Comparison of ENCODE assay signal across 17 mouse cellular contexts in genomic region chr1:90251156-90251555, GRCm38 (mm10). TPM values are rescaled to one million over a fixed set of nuclear protein-coding genes. Genes with fewer than 3 reads are reported as not detected.
A peak's percentile ranks its signal among the peaks of the same experiment; 100 is the strongest.
DNase-seq lines count a peak whose midpoint lies in the region; ATAC-seq and TF ChIP-seq lines count a peak whose summit lies in the region.
"Had no signal": no experiment of that assay in that cellular context is flagged by ENCODE, and none has a peak within 500 bp of the region (broad histone marks: within the 10 kb centered on the region; RNA-seq: fewer than 3 reads in every experiment).

No protein-coding gene starts in this region.

- peak overlapping the region; percentile 28 for H3K4me2 ChIP-seq in heart, embryonic 13.5 days
- no peak overlapping the region for H3K4me2 ChIP-seq in heart, embryonic 12.5 days
- H3K4me2 ChIP-seq in midbrain, postnatal 0 days (ENCODE audit: low read depth, low read length, poor library complexity, severe bottlenecking) = no peak overlapping the region
- no peak overlapping the region for H3K4me2 ChIP-seq in midbrain, embryonic 15.5 days
- H3K4me2 ChIP-seq: forebrain, embryonic 12.5 days; liver, embryonic 11.5 days had no signal

- no peak overlapping the region for H3K27ac ChIP-seq in heart, embryonic 13.5 days (replicated peaks)
- H3K27ac ChIP-seq in heart, embryonic 12.5 days (ENCODE audit: poor library complexity, severe bottlenecking) = no peak overlapping the region
- H3K27ac ChIP-seq in midbrain, postnatal 0 days (ENCODE audit: low read depth, low read length) = no peak overlapping the region
- no peak overlapping the region for H3K27ac ChIP-seq in midbrain, embryonic 15.5 days
- H3K27ac ChIP-seq: forebrain, embryonic 12.5 days; heart, adult 2 months; stomach, postnatal 0 days had no signal

- peak; percentile 78 for DNase-seq in midbrain, postnatal 0 days (ENCODE audit: low spot score)
- DNase-seq in cerebellum, adult 9-10 months = peak; percentile 57
- DNase-seq in testis, postnatal 14 days (ENCODE audit: low spot score) = no peak
- DNase-seq: B cell, adult 2 months; heart, adult 2 months; thymus, postnatal 25 days had no signal

- no peak for ATAC-seq in heart, embryonic 13.5 days (ENCODE audit: extremely low read depth, insufficient number of reproducible peaks, low FRiP score, low TSS enrichment)
- ATAC-seq in heart, embryonic 12.5 days (ENCODE audit: insufficient number of reproducible peaks, low FRiP score) = no peak
- ATAC-seq in midbrain, postnatal 0 days (ENCODE audit: low FRiP score) = 0 out of 2 replicates have a peak, but pooled peaks have one; percentile 6
- ATAC-seq in midbrain, embryonic 15.5 days (replicated peaks) = no peak
- no peak for ATAC-seq in monocyte, adult 5-6 weeks (replicated peaks; ENCODE audit: insufficient number of reproducible peaks, low FRiP score, low TSS enrichment, poor library complexity, severe bottlenecking)
- ATAC-seq: intestine, postnatal 0 days; Patski had no signal

- H3K4me1 ChIP-seq in heart, embryonic 13.5 days = peaks cover 34% of the 10 kb centered on the region
- H3K4me1 ChIP-seq in heart, embryonic 12.5 days (replicated peaks) = peaks cover 29% of the 10 kb centered on the region
- H3K4me1 ChIP-seq in midbrain, postnatal 0 days (ENCODE audit: insufficient read depth, low read length) = no peaks in the 10 kb centered on the region
- peaks cover 10% of the 10 kb centered on the region; the same call in 1 of the 2 replicates for H3K4me1 ChIP-seq in midbrain, embryonic 15.5 days

- no peak overlapping the region for H3K9ac ChIP-seq in heart, embryonic 13.5 days
- H3K9ac ChIP-seq in heart, embryonic 12.5 days = no peak overlapping the region
- H3K9ac ChIP-seq in midbrain, postnatal 0 days (replicated peaks; ENCODE audit: low read length, poor library complexity, severe bottlenecking) = no peak overlapping the region
- no peak overlapping the region for H3K9ac ChIP-seq in midbrain, embryonic 15.5 days
- H3K9ac ChIP-seq: forebrain, embryonic 12.5 days had no signal

- no peaks in the 10 kb centered on the region for H3K36me3 ChIP-seq in heart, embryonic 13.5 days
- H3K36me3 ChIP-seq in heart, embryonic 12.5 days = no peaks in the 10 kb centered on the region
- no peaks in the 10 kb centered on the region for H3K36me3 ChIP-seq in midbrain, postnatal 0 days (ENCODE audit: insufficient read depth, low read length)
- no peaks in the 10 kb centered on the region for H3K36me3 ChIP-seq in midbrain, embryonic 15.5 days (replicated peaks)
- H3K36me3 ChIP-seq: forebrain, embryonic 12.5 days had no signal

- WGBS in heart, embryonic 13.5 days = 82% methylated on average over 3 of the region's 3 CpGs
- WGBS in heart, embryonic 12.5 days = 81% methylated on average over 3 of the region's 3 CpGs
- WGBS in midbrain, postnatal 0 days = 88% methylated on average over 3 of the region's 3 CpGs
- 72% methylated on average over 3 of the region's 3 CpGs for WGBS in midbrain, embryonic 15.5 days

- no peaks in the 10 kb centered on the region for H3K9me3 ChIP-seq in heart, embryonic 13.5 days
- H3K9me3 ChIP-seq in heart, embryonic 12.5 days (replicated peaks) = no peaks in the 10 kb centered on the region
- no peaks in the 10 kb centered on the region for H3K9me3 ChIP-seq in midbrain, postnatal 0 days (ENCODE audit: low read length)
- no peaks in the 10 kb centered on the region for H3K9me3 ChIP-seq in midbrain, embryonic 15.5 days
- H3K9me3 ChIP-seq: forebrain, embryonic 12.5 days had no signal

- H3K4me3 ChIP-seq in heart, embryonic 13.5 days = no peak overlapping the region
- H3K4me3 ChIP-seq in heart, embryonic 12.5 days = no peak overlapping the region
- no peak overlapping the region for H3K4me3 ChIP-seq in midbrain, postnatal 0 days (ENCODE audit: low read depth, low read length)
- H3K4me3 ChIP-seq in midbrain, embryonic 15.5 days = no peak overlapping the region
- H3K4me3 ChIP-seq: forebrain, embryonic 12.5 days; heart, adult 2 months had no signal

- 0 out of 2 replicates have a peak, but pooled peaks cover 7% of the 10 kb centered on the region for H3K27me3 ChIP-seq in heart, embryonic 13.5 days (replicated peaks)
- no peaks in the 10 kb centered on the region for H3K27me3 ChIP-seq in heart, embryonic 12.5 days (replicated peaks)
- no peaks in the 10 kb centered on the region for H3K27me3 ChIP-seq in midbrain, postnatal 0 days (ENCODE audit: insufficient read depth, low read length)
- no peaks in the 10 kb centered on the region for H3K27me3 ChIP-seq in midbrain, embryonic 15.5 days (replicated peaks)
- H3K27me3 ChIP-seq: Patski had no signal

- TF ChIP-seq CTCF in midbrain, postnatal 0 days (IDR thresholded peaks at IDR 0.05) = no peak

RNA-seq across cellular contexts. Expression of gene Ackr3, which starts 47.4 kb away (rescaled TPM):
- 38.3 and 38.5 TPM in 2 replicates for polyA plus RNA-seq in heart, embryonic 13.5 days (2015; fragmentation: Nextera tagmentation; extraction: Ambion mirVana)
- polyA plus RNA-seq in heart, embryonic 12.5 days (2016; fragmentation: Nextera tagmentation; extraction: Ambion mirVana) = 49.4 and 52.2 TPM in 2 replicates
- 7.9 and 9.6 TPM in 2 replicates for total RNA-seq in midbrain, postnatal 0 days (2014; rRNA removed)
- 4.5 and 5.7 TPM in 2 replicates for polyA plus RNA-seq in midbrain, postnatal 0 days (2015; fragmentation: Nextera tagmentation; extraction: Ambion mirVana)
- 11.3 and 11.4 TPM in 2 replicates for polyA plus RNA-seq in midbrain, embryonic 15.5 days (2015; fragmentation: Nextera tagmentation; extraction: Ambion mirVana)
- 8.7 TPM in 1 of 3 replicates, not detected in the others for total RNA-seq in monocyte, adult 5-6 weeks (2017)
- total RNA-seq: common myeloid progenitor, adult 5-6 weeks; megakaryocyte, adult 5-6 weeks had no signal
